Mouse (Mus musculus) layer of hippocampus, adult 8-10 months (tissue): Measurements from ENCODE around the gene Amotl2. TPM values are rescaled to one million over a fixed set of nuclear protein-coding genes. Genes with fewer than 3 reads are reported as not detected.

Experiments used
- DNase-seq, 2 experiments: peaks; one replicate each; pipeline ENCODE4 v3.0.0; 2022; ENCODE audit warnings: low spot score in 2 of 2
- total RNA-seq, 4 experiments: library from RNA; stranded (reverse); gene quantifications; 2 replicates each; pipeline ENCODE4 v1.2.4; 2022

Gene Amotl2
- total RNA-seq, 4 experiments from 2014 or later = 17.3 to 22.8 (median 20.6) TPM

DNA sequence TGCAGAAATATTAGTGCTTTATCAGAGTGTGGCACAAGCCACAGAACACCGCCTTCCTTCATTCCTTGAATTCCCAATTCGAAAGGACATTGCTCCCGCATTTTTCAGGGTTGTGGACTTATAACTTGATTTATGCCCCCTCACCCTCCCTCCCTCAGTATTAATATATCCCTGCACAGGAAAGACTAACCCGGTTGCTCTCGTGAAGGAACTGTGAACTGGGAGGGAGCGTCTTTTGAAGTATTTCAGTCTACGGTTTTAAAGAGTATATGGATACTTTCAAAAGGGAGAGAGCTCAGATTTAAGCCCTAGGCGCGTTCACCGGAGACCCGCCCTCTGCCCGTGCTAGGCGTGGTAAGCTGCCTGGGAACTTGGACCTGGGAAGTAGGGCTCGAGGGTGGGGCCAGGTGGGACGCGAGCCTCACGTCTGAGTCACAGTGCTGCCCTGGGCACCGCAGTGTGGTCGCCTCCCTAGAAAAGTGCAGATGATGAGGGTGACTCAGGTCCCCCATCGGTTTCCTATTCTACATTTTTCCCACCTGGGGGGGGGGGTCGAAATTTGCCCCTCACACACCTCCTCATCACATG is 54.9 kb downstream of the Amotl2 start:
- no peak for DNase-seq

DNA sequence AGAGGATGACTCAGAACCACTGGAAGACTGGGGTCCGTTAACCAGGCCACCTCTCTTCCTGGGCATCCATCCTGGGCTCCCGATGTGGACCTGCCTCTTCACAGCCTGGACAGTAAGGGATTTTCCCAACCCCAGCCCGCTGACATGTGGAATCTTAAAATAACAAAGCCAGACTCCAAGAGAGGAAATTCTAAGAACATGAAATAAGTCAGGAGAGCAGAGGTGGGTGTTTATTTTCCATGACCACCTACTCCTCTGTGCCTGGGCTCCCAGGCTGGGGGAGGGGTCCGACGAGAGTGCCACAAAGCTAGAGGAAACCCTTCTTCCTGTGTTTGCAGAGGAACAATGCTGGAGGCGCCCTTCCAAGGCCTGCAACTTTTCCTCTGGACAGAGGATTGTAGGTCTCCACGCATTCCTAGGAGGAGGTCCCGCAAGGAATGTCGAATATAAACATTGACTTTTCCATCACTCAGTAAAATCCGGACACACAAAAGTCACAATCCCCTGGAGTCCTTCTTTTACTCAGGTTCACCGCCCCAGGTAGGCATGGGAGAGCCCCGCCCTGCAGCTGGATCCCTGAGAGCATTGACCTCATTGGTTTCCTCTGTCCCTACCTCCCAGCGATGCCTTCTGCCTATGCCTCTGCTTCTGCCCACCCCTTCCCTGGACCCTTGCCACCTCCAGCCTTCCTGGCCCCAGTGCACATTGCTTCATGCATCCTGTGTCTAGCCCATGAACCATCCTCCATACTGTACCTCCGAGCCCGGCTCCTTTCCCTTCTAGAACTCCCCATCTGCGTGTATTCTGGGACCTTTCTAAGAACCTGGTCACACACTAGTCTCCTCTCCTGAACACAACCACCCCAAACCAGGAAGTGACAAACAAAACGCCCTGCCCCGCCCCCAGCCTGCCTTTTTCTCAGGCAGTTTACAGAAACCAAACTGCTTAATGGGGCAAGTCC is 61.4 kb downstream of the Amotl2 start:
- DNase-seq = no peak

DNA sequence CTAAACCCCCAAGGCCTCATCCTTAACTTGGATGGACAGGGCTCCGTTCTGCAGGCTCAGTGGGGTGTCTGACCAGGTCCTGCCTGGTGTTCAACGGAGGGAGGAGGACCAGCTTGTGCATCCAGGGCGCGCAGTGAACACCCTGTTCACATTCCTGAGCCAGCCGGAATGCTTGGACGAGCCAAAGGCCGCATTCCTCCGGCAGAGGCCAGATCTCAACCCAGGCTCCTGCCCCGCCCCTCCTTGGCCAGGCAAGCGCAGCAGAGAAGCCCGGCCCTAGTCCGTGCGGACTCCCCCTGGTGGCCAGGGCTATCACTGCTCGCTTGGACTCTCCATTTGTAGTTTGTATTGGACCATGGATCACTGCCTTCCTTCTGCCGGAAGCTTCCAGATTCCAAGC is 63.0 kb downstream of the Amotl2 start:
- peak; percentile 61 to 74 for DNase-seq

Other genes starting within 250 kb of the Amotl2 start
- gene Ky, start 210.9 kb upstream of the Amotl2 start, total RNA-seq = 1 to 10 TPM; 1.8 to 3.4 (median 2.7) TPM
- gene Anapc13, start 90.4 kb upstream of the Amotl2 start, total RNA-seq = 100 to 1,000 TPM in 3 of 4 experiments, 10 to 100 TPM in 1; 93.1 to 131 (median 114) TPM
- 10 to 100 TPM; 26.7 to 34.7 (median 31.2) TPM for gene Cep63, start 90.1 kb upstream of the Amotl2 start, total RNA-seq
- 10 to 100 TPM; 39.8 to 52.7 (median 43.4) TPM for gene Ryk, start 118.2 kb downstream of the Amotl2 start, total RNA-seq